Mouse (Mus musculus): ENCODE measurements at regions not wholly inside any gene's neighbourhood (a gene's known extent, or its start where the extent isn't known, plus 50 kb on each side); places are given as distances from the start of the nearest gene placed in this dataset.
A peak's percentile ranks its signal among the peaks of the same experiment; 100 is the strongest.
"Not testable (repeated sequence)": the region's sequence is repeated elsewhere in the genome, so short reads cannot be mapped to it uniquely, and the experiment has no call there.

GRCm38 (mm10) chr6:76130201-76130600 lies 367.4 kb downstream of the Gm9008 start:
- not testable (repeated sequence) for H3K4me3 ChIP-seq (replicated peaks); H3K4me2 ChIP-seq; H3K9ac ChIP-seq; H3K36me3 ChIP-seq; H3K9me3 ChIP-seq (replicated peaks); ATAC-seq (replicated peaks; ENCODE audit: low FRiP score); H3K27ac ChIP-seq; H3K27me3 ChIP-seq; H3K4me1 ChIP-seq
- WGBS: 91% methylated on average over 4 of the region's 4 CpGs

GRCm38 (mm10) chr6:76115758-76116157 lies 381.8 kb downstream of the Gm9008 start:
- no peaks in the 10 kb centered on the region for H3K27me3 ChIP-seq
- H3K4me1 ChIP-seq: no peaks in the 10 kb centered on the region
- no peaks in the 10 kb centered on the region for H3K9me3 ChIP-seq (replicated peaks)
- H3K4me3 ChIP-seq (replicated peaks): no peak overlapping the region
- no peak overlapping the region for H3K9ac ChIP-seq
- no peak for ATAC-seq (replicated peaks; ENCODE audit: low FRiP score)
- no peak overlapping the region for H3K4me2 ChIP-seq
- no peak overlapping the region for H3K27ac ChIP-seq
- no peaks in the 10 kb centered on the region for H3K36me3 ChIP-seq

DNA sequence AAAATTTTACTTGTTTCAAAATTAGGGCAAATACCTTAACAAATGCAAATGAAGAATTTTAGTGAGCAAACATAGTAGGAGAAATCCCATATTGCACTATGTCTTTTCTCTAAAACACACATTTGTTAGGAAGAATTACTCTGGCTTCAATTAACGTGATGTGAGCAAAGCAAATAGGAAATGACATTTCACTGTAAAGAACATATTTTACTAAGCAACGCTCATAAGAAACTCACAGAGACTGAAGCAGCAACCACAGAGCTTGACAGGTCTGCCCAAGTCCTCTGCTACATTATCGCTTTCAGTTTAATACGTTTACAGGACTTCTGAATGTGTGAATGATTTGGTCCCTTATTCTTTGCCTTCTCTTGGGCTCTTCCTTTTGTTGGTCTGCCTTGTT lies 383.2 kb downstream of the Gm9008 start:
- WGBS: 67% methylated on average over 4 of the region's 4 CpGs
- no peak for ATAC-seq (replicated peaks; ENCODE audit: low FRiP score)

GRCm38 (mm10) chr6:76065383-76065782 lies 432.2 kb downstream of the Gm9008 start:
- peak; percentile 87 for ATAC-seq (replicated peaks; ENCODE audit: low FRiP score)

More for the DNA sequence above, 383.2 kb downstream of the Gm9008 start:
- Histone ChIP-seq H3K4me1 (no peaks in the 10 kb centered on the region), H3K27me3 (no peaks in the 10 kb centered on the region), H3K9me3 (replicated peaks) (no peaks in the 10 kb centered on the region), H3K36me3 (no peaks in the 10 kb centered on the region), H3K9ac (no peak overlapping the region), H3K4me3 (replicated peaks) (no peak overlapping the region), H3K4me2 (no peak overlapping the region), H3K27ac (no peak overlapping the region)

DNA sequence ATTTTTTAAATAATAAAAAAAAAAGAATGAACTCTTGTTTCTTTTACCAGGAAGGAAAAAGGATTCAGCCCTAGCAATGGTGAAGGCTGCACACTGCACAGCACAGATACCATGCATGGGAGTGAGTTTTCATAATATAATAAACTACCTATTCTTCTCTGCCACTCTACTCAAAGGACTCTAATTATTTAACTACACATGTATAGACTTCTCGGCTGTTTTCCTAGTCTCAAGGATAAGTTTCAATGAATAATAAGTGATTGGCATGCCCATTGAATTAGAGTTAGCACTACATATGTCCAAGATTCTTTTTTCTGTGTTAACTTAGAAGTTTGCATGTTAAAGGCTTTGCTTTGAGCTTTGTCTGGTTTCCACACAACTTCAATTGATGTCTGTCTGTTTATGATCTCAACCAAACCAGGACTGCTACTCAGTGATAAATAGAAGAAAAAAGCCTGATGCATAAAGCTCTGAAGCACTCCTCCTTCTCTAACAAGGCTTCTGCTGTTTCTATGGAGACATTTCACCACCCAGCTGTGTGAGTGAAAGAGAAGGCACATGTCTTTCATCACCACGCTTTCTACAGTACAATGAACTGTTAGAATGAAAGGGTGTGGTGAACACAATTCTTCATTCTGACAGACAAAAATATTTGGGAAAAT lies 444.8 kb downstream of the Gm9008 start:
- Histone ChIP-seq H3K36me3 (no peaks in the 10 kb centered on the region), H3K9me3 (replicated peaks) (no peaks in the 10 kb centered on the region), H3K4me3 (replicated peaks) (no peak overlapping the region), H3K4me2 (no peak overlapping the region), H3K27me3 (no peaks in the 10 kb centered on the region), H3K9ac (no peak overlapping the region), H3K27ac (no peak overlapping the region), H3K4me1 (no peaks in the 10 kb centered on the region)
- 79% methylated on average over 2 of the region's 2 CpGs for WGBS
- ATAC-seq (replicated peaks; ENCODE audit: low FRiP score): no peak

More at GRCm38 (mm10) chr6:76065383-76065782, 432.2 kb downstream of the Gm9008 start:
- no peaks in the 10 kb centered on the region for H3K9me3 ChIP-seq (replicated peaks)
- H3K27me3 ChIP-seq: no peaks in the 10 kb centered on the region
- 49% methylated on average over 4 of the region's 4 CpGs for WGBS
- no peak overlapping the region for H3K4me3 ChIP-seq (replicated peaks)
- H3K27ac ChIP-seq: no peak overlapping the region
- no peaks in the 10 kb centered on the region for H3K4me1 ChIP-seq
- H3K9ac ChIP-seq: no peak overlapping the region
- no peaks in the 10 kb centered on the region for H3K36me3 ChIP-seq
- no peak overlapping the region for H3K4me2 ChIP-seq

DNA sequence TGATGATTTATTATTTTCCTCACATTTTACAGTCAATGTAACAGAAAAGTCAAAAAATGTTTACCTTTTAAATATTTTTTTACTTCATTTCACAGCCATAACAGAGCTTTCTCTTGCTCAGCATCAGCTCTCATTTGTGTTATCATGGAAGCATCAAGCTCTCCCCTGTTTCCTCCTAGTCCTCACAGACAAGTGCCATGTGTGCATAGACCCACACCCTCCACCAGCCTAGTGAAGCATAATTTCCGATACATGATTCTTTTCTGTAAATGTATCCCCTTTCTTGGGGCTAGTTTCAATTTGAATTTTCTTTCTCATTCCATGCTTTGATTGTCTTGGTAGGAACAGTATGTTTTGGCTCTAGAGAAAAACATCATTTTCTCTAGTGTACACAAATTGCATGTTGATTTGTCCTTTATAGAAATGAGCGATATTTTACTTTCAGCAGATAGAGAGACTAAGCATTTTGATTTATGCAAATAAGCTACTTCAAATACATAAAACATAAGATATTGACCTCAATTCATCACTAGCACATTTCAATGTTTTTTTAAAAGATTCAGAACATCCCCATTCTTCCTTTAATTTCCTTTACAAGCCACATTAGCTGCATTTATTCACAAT lies 489.7 kb downstream of the Gm9008 start:
- Histone ChIP-seq H3K27me3 (no peaks in the 10 kb centered on the region), H3K4me1 (no peaks in the 10 kb centered on the region), H3K9me3 (replicated peaks) (no peaks in the 10 kb centered on the region), H3K27ac (no peak overlapping the region), H3K36me3 (no peaks in the 10 kb centered on the region), H3K4me2 (no peak overlapping the region), H3K9ac (no peak overlapping the region), H3K4me3 (replicated peaks) (no peak overlapping the region)
- 86% methylated on average over 2 of the region's 2 CpGs for WGBS
- no peak for ATAC-seq (replicated peaks; ENCODE audit: low FRiP score)
